Mouse (Mus musculus) neural tube, embryonic 12.5 days (tissue): ENCODE measurements at regions not wholly inside any gene's neighbourhood (a gene's known extent, or its start where the extent isn't known, plus 50 kb on each side); places are given as distances from the start of the nearest gene placed in this dataset.
"Not testable (repeated sequence)": the region's sequence is repeated elsewhere in the genome, so short reads cannot be mapped to it uniquely, and the experiment has no call there.

ENCODE experiments used
- ATAC-seq: fragments of 200-750 bp; cut with Nextera tagmentation; 2 replicates; pipeline ENCODE4 v1.8.0; 2017; ENCODE audit warnings: low read depth, mild to moderate bottlenecking, moderate TSS enrichment, moderate library complexity; ENCODE audit not compliant: low FRiP score
- H3K27ac ChIP-seq: fragments of 300-500 bp; sonication (generic); 2 replicates; pipeline ENCODE4 v1.5.1; 2016
- H3K27me3 ChIP-seq: fragments of 300-500 bp; sonication (generic); replicated peaks from 2 replicates; pipeline ENCODE4 v1.6.1; 2016; ENCODE audit warnings: mild to moderate bottlenecking
- H3K36me3 ChIP-seq: fragments of 300-500 bp; sonication (generic); 2 replicates; pipeline ENCODE4 v1.6.1; 2016; ENCODE audit warnings: mild to moderate bottlenecking
- H3K4me1 ChIP-seq: fragments of 300-500 bp; sonication (generic); 2 replicates; pipeline ENCODE4 v1.6.1; 2016
- H3K4me2 ChIP-seq: fragments of 300-500 bp; sonication (generic); replicated peaks from 2 replicates; pipeline ENCODE4 v1.6.1; 2016; ENCODE audit warnings: mild to moderate bottlenecking
- H3K4me3 ChIP-seq: fragments of 300-500 bp; sonication (generic); 2 replicates; pipeline ENCODE4 v1.5.1; 2016
- H3K9ac ChIP-seq: fragments of 300-500 bp; sonication (generic); 2 replicates; pipeline ENCODE4 v1.6.1; 2016; ENCODE audit warnings: mild to moderate bottlenecking
- H3K9me3 ChIP-seq: fragments of 300-500 bp; sonication (generic); 2 replicates; pipeline ENCODE4 v1.6.1; 2016; ENCODE audit warnings: mild to moderate bottlenecking
- WGBS: fragments of 180-500 bp; shearing (Covaris S2); methylation state at CpG from one replicate; pipeline ENCODE4 v1.1.7; 2016; 5-methylcytosine and 5-hydroxymethylcytosine counted together

DNA sequence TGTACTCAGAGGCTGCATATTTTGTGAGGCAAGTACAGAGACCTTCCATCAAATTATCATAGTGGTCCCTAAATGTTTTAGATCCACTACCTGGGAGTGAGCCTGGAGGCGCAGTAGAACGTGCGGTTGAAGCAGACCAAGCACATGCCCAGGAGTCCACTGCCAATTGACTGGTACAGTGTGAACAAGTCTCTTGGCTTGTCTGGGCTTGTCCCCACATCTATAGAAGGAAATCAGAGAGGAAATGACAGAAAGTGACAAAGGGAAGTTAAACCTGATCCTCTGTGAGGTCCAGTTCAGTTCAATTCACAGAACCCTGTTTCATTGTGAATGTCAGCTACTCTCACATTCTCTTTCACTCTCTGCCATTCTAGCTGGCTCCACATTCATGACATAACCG, 151.0 kb upstream of the 2610301B20Rik start:
- no peak for ATAC-seq
- 89% methylated on average over 4 of the region's 4 CpGs for WGBS
- H3K4me1 ChIP-seq: no peaks in the 10 kb centered on the region
- H3K4me2 ChIP-seq: no peak overlapping the region
- H3K4me3 ChIP-seq: no peak overlapping the region
- H3K27ac ChIP-seq: no peak overlapping the region
- no peaks in the 10 kb centered on the region for H3K27me3 ChIP-seq
- no peak overlapping the region for H3K9ac ChIP-seq
- H3K9me3 ChIP-seq: no peaks in the 10 kb centered on the region
- no peaks in the 10 kb centered on the region for H3K36me3 ChIP-seq

GRCm38 (mm10) chr4:10727894-10728293, 146.4 kb upstream of the 2610301B20Rik start:
- Histone ChIP-seq H3K4me2 (no peak overlapping the region), H3K27ac (no peak overlapping the region), H3K9ac (no peak overlapping the region), H3K27me3 (no peaks in the 10 kb centered on the region), H3K4me3 (no peak overlapping the region), H3K36me3 (no peaks in the 10 kb centered on the region), H3K9me3 (no peaks in the 10 kb centered on the region), H3K4me1 (no peaks in the 10 kb centered on the region)
- no peak for ATAC-seq
- 87% methylated on average over 3 of the region's 3 CpGs for WGBS

- Histone ChIP-seq H3K4me1 (no peaks in the 10 kb centered on the region), H3K27me3 (no peaks in the 10 kb centered on the region), H3K4me2 (no peak overlapping the region), H3K27ac (no peak overlapping the region), H3K4me3 (no peak overlapping the region), H3K9me3 (no peaks in the 10 kb centered on the region), H3K9ac (no peak overlapping the region), H3K36me3 (no peaks in the 10 kb centered on the region)
- ATAC-seq: no peak
- WGBS: 94% methylated on average over 3 of the region's 3 CpGs
These were observed 129.1 kb upstream of the 2610301B20Rik start for GRCm38 (mm10) chr4:10745207-10745606.

- 84% methylated on average over 8 of the region's 8 CpGs for WGBS
- Histone ChIP-seq H3K36me3 (no peaks in the 10 kb centered on the region), H3K4me2 (no peak overlapping the region), H3K9ac (no peak overlapping the region), H3K4me3 (no peak overlapping the region), H3K27me3 (no peaks in the 10 kb centered on the region), H3K4me1 (no peaks in the 10 kb centered on the region), H3K9me3 (no peaks in the 10 kb centered on the region), H3K27ac (no peak overlapping the region)
- no peak for ATAC-seq
These were observed 125.5 kb upstream of the 2610301B20Rik start for GRCm38 (mm10) chr4:10748816-10749215.

- not testable (repeated sequence) for H3K4me1 ChIP-seq, H3K27me3 ChIP-seq, H3K27ac ChIP-seq, H3K9me3 ChIP-seq, H3K9ac ChIP-seq, H3K36me3 ChIP-seq, ATAC-seq, H3K4me3 ChIP-seq, H3K4me2 ChIP-seq
- 67% methylated on average over 6 of the region's 6 CpGs for WGBS
These were observed 123.8 kb upstream of the 2610301B20Rik start for GRCm38 (mm10) chr4:10750377-10751062.

- no peaks in the 10 kb centered on the region for H3K9me3 ChIP-seq
- no peak overlapping the region for H3K4me3 ChIP-seq
- 85% methylated on average over 5 of the region's 5 CpGs for WGBS
- H3K27ac ChIP-seq: no peak overlapping the region
- H3K4me1 ChIP-seq: no peaks in the 10 kb centered on the region
- H3K36me3 ChIP-seq: no peaks in the 10 kb centered on the region
- no peak overlapping the region for H3K9ac ChIP-seq
- no peak for ATAC-seq
- no peaks in the 10 kb centered on the region for H3K27me3 ChIP-seq
- no peak overlapping the region for H3K4me2 ChIP-seq
These were observed 121.1 kb upstream of the 2610301B20Rik start for GRCm38 (mm10) chr4:10753176-10753575.

GRCm38 (mm10) chr4:10759491-10759890, 114.8 kb upstream of the 2610301B20Rik start:
- H3K27ac ChIP-seq: no peak overlapping the region
- no peak overlapping the region for H3K4me3 ChIP-seq
- no peaks in the 10 kb centered on the region for H3K9me3 ChIP-seq
- 93% methylated on average over 4 of the region's 4 CpGs for WGBS
- no peak overlapping the region for H3K4me2 ChIP-seq
- H3K4me1 ChIP-seq: no peaks in the 10 kb centered on the region
- no peak overlapping the region for H3K9ac ChIP-seq
- no peak for ATAC-seq
- no peaks in the 10 kb centered on the region for H3K36me3 ChIP-seq
- no peaks in the 10 kb centered on the region for H3K27me3 ChIP-seq

- no peak overlapping the region for H3K4me3 ChIP-seq
- no peaks in the 10 kb centered on the region for H3K36me3 ChIP-seq
- H3K4me1 ChIP-seq: no peaks in the 10 kb centered on the region
- 82% methylated on average over 6 of the region's 6 CpGs for WGBS
- H3K9me3 ChIP-seq: no peaks in the 10 kb centered on the region
- no peak overlapping the region for H3K27ac ChIP-seq
- H3K27me3 ChIP-seq: no peaks in the 10 kb centered on the region
- H3K4me2 ChIP-seq: no peak overlapping the region
- H3K9ac ChIP-seq: no peak overlapping the region
- ATAC-seq: no peak
These were observed 106.6 kb upstream of the 2610301B20Rik start for GRCm38 (mm10) chr4:10767676-10768075.

- no peaks in the 10 kb centered on the region for H3K27me3 ChIP-seq
- H3K9me3 ChIP-seq: no peaks in the 10 kb centered on the region
- no peak for ATAC-seq
- no peak overlapping the region for H3K9ac ChIP-seq
- H3K27ac ChIP-seq: no peak overlapping the region
- no peaks in the 10 kb centered on the region for H3K36me3 ChIP-seq
- H3K4me2 ChIP-seq: no peak overlapping the region
- H3K4me3 ChIP-seq: no peak overlapping the region
- 93% methylated on average over 13 of the region's 13 CpGs for WGBS
- H3K4me1 ChIP-seq: no peaks in the 10 kb centered on the region
These were observed 104.2 kb upstream of the 2610301B20Rik start for GRCm38 (mm10) chr4:10770026-10770643.

- WGBS: 45% methylated on average over 3 of the region's 3 CpGs
- Histone ChIP-seq H3K27me3 (no peaks in the 10 kb centered on the region), H3K4me2 (no peak overlapping the region), H3K4me1 (no peaks in the 10 kb centered on the region), H3K9me3 (no peaks in the 10 kb centered on the region), H3K9ac (no peak overlapping the region), H3K36me3 (no peaks in the 10 kb centered on the region), H3K4me3 (no peak overlapping the region), H3K27ac (no peak overlapping the region)
- ATAC-seq: no peak
These were observed 99.6 kb upstream of the 2610301B20Rik start for GRCm38 (mm10) chr4:10774557-10775215.

DNA sequence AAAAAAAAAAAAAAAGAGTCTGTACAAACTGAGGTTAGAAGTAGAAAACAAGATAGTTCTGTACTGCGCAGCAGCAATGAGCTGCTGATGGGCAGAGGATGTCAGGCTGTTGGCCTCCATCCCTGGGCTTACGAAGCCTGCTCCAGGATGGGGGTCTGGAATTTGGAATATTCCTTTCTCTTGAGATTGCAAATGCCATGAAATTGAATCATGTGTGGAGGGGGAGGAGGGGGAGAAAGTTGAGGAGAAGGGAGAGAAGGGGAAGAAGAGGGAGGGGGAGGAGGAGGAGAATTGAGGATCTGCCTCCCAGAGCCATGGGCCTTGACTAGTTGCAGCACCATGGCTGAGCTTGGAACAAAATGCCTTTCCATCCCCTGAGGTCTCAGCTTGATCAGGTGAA, 87.6 kb upstream of the 2610301B20Rik start:
- H3K27ac ChIP-seq: no peak overlapping the region
- H3K36me3 ChIP-seq: no peaks in the 10 kb centered on the region
- no peaks in the 10 kb centered on the region for H3K4me1 ChIP-seq
- no peak overlapping the region for H3K9ac ChIP-seq
- H3K4me3 ChIP-seq: no peak overlapping the region
- no peak for ATAC-seq
- no peaks in the 10 kb centered on the region for H3K9me3 ChIP-seq
- H3K4me2 ChIP-seq: no peak overlapping the region
- H3K27me3 ChIP-seq: no peaks in the 10 kb centered on the region
- 83% methylated on average over 2 of the region's 2 CpGs for WGBS

- ATAC-seq: no peak
- no peak overlapping the region for H3K9ac ChIP-seq
- no peak overlapping the region for H3K4me2 ChIP-seq
- H3K4me3 ChIP-seq: no peak overlapping the region
- H3K27me3 ChIP-seq: no peaks in the 10 kb centered on the region
- H3K9me3 ChIP-seq: no peaks in the 10 kb centered on the region
- H3K27ac ChIP-seq: no peak overlapping the region
- no peaks in the 10 kb centered on the region for H3K36me3 ChIP-seq
- H3K4me1 ChIP-seq: no peaks in the 10 kb centered on the region
These were observed 86.0 kb upstream of the 2610301B20Rik start for GRCm38 (mm10) chr4:10788306-10788705.

GRCm38 (mm10) chr4:10789141-10789540, 85.2 kb upstream of the 2610301B20Rik start:
- no peak for ATAC-seq
- H3K4me3 ChIP-seq: no peak overlapping the region
- no peaks in the 10 kb centered on the region for H3K9me3 ChIP-seq
- no peaks in the 10 kb centered on the region for H3K27me3 ChIP-seq
- H3K36me3 ChIP-seq: no peaks in the 10 kb centered on the region
- WGBS: 87% methylated on average over 3 of the region's 3 CpGs
- H3K27ac ChIP-seq: no peak overlapping the region
- H3K4me1 ChIP-seq: no peaks in the 10 kb centered on the region
- H3K9ac ChIP-seq: no peak overlapping the region
- H3K4me2 ChIP-seq: no peak overlapping the region
